Mouse (Mus musculus): Measurements from ENCODE around the gene Tns1. TPM values are rescaled to one million over a fixed set of nuclear protein-coding genes. Genes with fewer than 3 reads are reported as not detected.

Tns1 gene
- total RNA-seq, 2 experiments from 2014 or later = 3.1 to 15.4 TPM

GRCm38 (mm10) chr1:73996650-73997049 is 127.6 kb downstream of the Tns1 start:
- ATAC-seq (replicated peaks; ENCODE audit: poor library complexity) = no peak

- ATAC-seq (replicated peaks; ENCODE audit: poor library complexity) = peak; percentile 73
These were observed 128.0 kb downstream of the Tns1 start for GRCm38 (mm10) chr1:73996209-73996608.

- no peak for ATAC-seq (replicated peaks; ENCODE audit: poor library complexity)
These were observed 129.0 kb downstream of the Tns1 start for GRCm38 (mm10) chr1:73995063-73995810.

- no peak for ATAC-seq (replicated peaks; ENCODE audit: poor library complexity)
These were observed 130.3 kb downstream of the Tns1 start for GRCm38 (mm10) chr1:73993901-73994426.

- no peak for ATAC-seq (replicated peaks; ENCODE audit: poor library complexity)
These were observed 131.0 kb downstream of the Tns1 start for GRCm38 (mm10) chr1:73993279-73993678.

GRCm38 (mm10) chr1:73992201-73992938 is 131.9 kb downstream of the Tns1 start:
- no peak for ATAC-seq (replicated peaks; ENCODE audit: poor library complexity)

GRCm38 (mm10) chr1:73991226-73991625 is 133.0 kb downstream of the Tns1 start:
- no peak for ATAC-seq (replicated peaks; ENCODE audit: poor library complexity)

- ATAC-seq (replicated peaks; ENCODE audit: poor library complexity) = no peak
These were observed 134.2 kb downstream of the Tns1 start for GRCm38 (mm10) chr1:73990024-73990423.

GRCm38 (mm10) chr1:73987705-73988201 is 136.5 kb downstream of the Tns1 start:
- no peak for ATAC-seq (replicated peaks; ENCODE audit: poor library complexity)

- ATAC-seq (replicated peaks; ENCODE audit: poor library complexity) = peak; percentile 87
These were observed 137.8 kb downstream of the Tns1 start for GRCm38 (mm10) chr1:73986268-73987045.

GRCm38 (mm10) chr1:73985611-73986010 is 138.6 kb downstream of the Tns1 start:
- ATAC-seq (replicated peaks; ENCODE audit: poor library complexity) = no peak

GRCm38 (mm10) chr1:73979214-73979613 is 145.0 kb downstream of the Tns1 start:
- no peak for ATAC-seq (replicated peaks; ENCODE audit: poor library complexity)

GRCm38 (mm10) chr1:73978576-73978975 is 145.7 kb downstream of the Tns1 start:
- no peak for ATAC-seq (replicated peaks; ENCODE audit: poor library complexity)

- no peak for ATAC-seq (replicated peaks; ENCODE audit: poor library complexity)
These were observed 150.3 kb downstream of the Tns1 start for GRCm38 (mm10) chr1:73973992-73974391.

GRCm38 (mm10) chr1:73972726-73973125 is 151.5 kb downstream of the Tns1 start:
- ATAC-seq (replicated peaks; ENCODE audit: poor library complexity) = no peak

GRCm38 (mm10) chr1:73970161-73970730 is 154.0 kb downstream of the Tns1 start:
- no peak for ATAC-seq (replicated peaks; ENCODE audit: poor library complexity)

- no peak for ATAC-seq (replicated peaks; ENCODE audit: poor library complexity)
These were observed 155.3 kb downstream of the Tns1 start for GRCm38 (mm10) chr1:73968712-73969511.

GRCm38 (mm10) chr1:73966411-73967238 is 157.6 kb downstream of the Tns1 start:
- ATAC-seq (replicated peaks; ENCODE audit: poor library complexity) = 0 out of 2 replicates have a peak, but pooled peaks have one; percentile 22
